Mouse (Mus musculus): ENCODE measurements around the gene Atp6v1g3. TPM values are rescaled to one million over a fixed set of nuclear protein-coding genes. Genes with fewer than 3 reads are reported as not detected.

The Atp6v1g3 gene
- 1.1 TPM for polyA plus RNA-seq (2017; shearing (Covaris generic))

GRCm38 (mm10) chr1:138273438-138273837, at the start of gene Atp6v1g3:
Gene Atp6v1g3, plus strand, starts transcription at chr1:138273738.

Other genes with a start within 250 kb of the Atp6v1g3 start
- 1,578 TPM for gene Ptprc, start 98.0 kb upstream of the Atp6v1g3 start, polyA plus RNA-seq (2017; shearing (Covaris generic))

Measured in activated CD4-positive, CD25-positive, alpha-beta regulatory T cell, adult 9 weeks (primary cell).